Mouse (Mus musculus) layer of hippocampus, postnatal 14 days (tissue): Measurements from ENCODE around the gene Ccnd1. TPM values are rescaled to one million over a fixed set of nuclear protein-coding genes. Genes with fewer than 3 reads are reported as not detected.
A peak's percentile ranks its signal among the peaks of the same experiment; 100 is the strongest.
"Not testable (repeated sequence)": the region's sequence is repeated elsewhere in the genome, so short reads cannot be mapped to it uniquely, and the experiment has no call there.

Experiments used
- DNase-seq, 2 experiments: peaks; one replicate each; pipeline ENCODE4 v3.0.0; 2021 to 2022; ENCODE audit warnings: low spot score in 2 of 2, mixed read lengths in 1 of 2
- total RNA-seq, 2 experiments: library from RNA; stranded (reverse); gene quantifications; 2 replicates each; pipeline ENCODE4 v1.2.3; 2021

Gene Ccnd1
- total RNA-seq, 2 experiments from 2014 or later: 29.0 to 29.6 TPM

- DNase-seq: no peak
Observed at GRCm38 (mm10) chr7:144911121-144911520, 28.6 kb downstream of the Ccnd1 start.

GRCm38 (mm10) chr7:144908705-144909104, 31.0 kb downstream of the Ccnd1 start:
- no peak for DNase-seq

DNA sequence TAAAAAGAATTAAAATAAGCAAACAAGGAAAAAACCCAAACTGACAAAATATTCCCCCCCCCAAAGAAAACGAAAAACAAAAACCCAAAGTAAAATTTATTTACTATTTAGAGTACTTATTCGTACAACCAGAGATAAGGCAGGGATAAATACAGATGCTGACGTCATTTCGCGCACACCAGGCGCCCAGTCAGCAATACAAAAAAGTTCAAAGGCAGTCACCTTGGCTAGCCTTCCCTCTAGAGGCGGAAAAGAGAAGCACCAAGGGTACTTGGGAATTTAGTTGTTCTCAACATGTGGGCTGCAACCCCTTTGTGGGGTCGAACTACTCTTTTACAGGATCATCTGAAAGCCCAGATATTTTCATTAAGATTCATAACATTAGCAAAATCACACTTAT, 31.9 kb downstream of the Ccnd1 start:
- DNase-seq: no peak

DNA sequence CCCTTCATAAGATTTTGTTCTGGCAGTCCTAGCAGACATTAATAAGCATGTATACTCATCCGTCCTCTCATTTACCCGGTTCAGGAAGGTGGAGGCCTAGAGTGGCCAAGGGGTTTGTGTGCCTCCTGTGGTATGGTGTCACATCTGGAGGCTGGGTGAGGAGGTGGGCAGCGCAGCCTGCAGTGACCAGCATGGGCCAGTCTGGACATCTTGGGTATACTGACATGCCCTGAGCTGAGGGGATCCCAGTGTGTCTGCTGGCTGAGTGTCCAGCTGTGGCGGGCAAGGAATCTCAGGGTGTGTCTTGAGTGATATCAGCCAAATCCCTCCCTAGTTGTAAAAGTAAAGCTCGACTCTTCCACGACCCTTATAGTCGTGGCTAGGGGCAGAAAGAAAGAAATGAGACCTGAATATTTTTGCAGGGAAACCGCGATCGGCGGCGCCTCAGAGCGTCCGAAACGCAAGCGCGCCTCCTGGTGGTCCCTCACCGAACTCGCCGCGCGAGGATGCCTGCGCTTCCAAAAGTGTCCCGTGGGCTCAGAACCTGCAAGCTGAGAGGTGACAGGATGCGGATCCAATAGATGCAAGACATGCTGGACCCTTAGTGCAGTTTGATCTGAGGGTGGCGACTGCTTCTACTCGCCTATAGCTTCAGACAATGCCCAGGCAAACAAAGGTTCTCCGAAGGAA, 32.9 kb downstream of the Ccnd1 start:
- DNase-seq: no peak

DNA sequence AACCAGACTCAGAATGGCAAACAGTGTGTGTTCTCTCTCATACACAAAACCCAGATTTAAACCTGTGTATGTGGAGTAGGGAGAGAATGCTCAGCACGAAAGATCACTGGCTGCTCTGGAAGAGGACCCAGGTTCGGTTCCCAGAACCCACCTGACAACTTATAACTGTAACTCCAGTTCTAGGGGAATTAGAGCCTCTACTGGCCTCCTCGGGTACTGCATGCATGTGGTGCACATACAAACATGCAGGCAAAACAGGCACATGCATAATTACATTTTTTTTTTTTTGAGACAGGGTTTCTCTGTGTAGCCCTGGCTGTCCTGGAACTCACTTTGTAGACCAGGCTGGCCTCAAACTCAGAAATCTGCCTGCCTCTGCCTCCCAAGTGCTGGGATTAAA, 34.2 kb downstream of the Ccnd1 start:
- not testable (repeated sequence) for DNase-seq

- DNase-seq: no peak
Observed at GRCm38 (mm10) chr7:144898506-144898905, 41.2 kb downstream of the Ccnd1 start.

- no peak for DNase-seq
Observed at GRCm38 (mm10) chr7:144896294-144897218, 43.2 kb downstream of the Ccnd1 start, which contains the start of gene Fgf15. Gene Fgf15, plus strand, starts transcription at chr7:144896531.

DNA sequence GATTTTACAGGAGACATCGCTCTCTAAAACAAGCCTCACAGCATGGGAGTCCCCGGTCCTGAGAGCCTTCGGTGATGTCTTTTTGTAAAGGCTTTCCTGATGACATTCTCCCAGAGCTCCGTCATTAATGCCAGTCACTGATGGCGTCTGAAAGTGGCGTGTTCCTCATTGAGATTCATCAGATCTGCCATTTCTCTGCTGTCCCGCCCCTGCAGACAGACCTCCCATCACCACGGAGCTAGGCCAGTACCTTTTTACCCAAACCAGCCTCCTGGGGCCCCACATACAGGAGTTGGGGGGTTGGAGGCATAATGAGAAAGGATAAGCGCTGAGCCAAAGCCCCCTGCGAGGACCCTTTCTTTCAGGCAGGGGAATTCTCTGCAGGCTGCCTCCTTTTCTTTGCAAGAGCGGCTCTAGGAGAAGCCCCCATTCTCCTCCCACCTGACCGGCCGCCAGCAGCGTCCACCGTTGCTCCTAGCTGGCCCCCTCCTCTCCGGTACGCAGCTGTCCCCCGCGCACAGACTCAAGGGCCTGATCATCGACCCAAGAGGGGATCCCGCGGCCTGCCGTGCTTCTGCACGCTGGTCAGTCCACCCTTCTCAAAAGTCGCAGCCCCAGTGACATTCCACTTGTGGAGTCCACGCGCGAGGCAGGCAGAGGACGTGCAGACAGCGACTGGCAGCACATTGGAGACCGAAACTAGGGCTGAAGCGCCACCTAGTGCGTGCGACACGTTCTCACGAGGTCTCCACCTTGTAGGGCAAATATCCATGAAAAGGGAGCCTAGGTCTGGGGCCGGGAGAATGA, 44.2 kb downstream of the Ccnd1 start:
- DNase-seq: peak; percentile 72 to 75

DNA sequence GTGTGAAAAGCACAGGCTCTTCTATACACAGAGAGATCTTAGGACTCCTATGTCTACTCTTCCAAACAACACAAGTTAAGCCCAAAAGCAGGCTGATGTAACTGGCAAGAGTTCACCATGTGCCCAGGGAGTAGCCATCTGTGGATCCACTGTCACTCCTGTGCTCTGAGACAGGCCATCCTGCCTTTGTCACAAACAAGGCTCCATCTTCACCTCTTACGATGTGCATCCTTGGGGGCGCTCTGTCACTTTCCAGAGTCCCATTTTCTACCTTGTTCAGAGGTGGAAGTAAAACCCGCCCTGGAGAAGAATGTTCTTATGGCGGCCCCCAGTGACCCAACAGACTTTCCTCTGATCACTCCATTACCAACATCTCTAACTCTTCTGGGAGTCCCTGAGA, 45.0 kb downstream of the Ccnd1 start:
- no peak for DNase-seq

DNA sequence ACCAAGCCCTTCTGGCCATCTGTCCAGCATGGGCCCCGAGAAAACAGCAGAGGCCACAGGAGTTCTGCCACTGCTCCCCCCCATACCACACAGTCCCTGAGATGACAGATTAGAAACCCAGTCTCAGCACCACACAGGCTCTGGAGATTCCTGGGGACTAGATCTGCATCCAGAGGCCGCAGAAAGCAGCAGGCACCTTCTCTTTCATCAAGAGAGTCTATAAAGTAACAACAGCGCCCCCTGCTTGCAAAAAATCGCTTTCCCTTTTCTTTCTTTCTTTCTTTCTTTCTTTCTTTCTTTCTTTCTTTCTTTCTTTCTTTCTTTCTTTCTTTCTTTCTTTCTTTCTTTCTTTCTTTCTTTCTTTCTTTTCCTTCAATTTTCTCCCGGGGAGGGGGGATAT, 45.5 kb downstream of the Ccnd1 start:
- peak in 1 of 2 experiments; percentile 49 for DNase-seq

DNA sequence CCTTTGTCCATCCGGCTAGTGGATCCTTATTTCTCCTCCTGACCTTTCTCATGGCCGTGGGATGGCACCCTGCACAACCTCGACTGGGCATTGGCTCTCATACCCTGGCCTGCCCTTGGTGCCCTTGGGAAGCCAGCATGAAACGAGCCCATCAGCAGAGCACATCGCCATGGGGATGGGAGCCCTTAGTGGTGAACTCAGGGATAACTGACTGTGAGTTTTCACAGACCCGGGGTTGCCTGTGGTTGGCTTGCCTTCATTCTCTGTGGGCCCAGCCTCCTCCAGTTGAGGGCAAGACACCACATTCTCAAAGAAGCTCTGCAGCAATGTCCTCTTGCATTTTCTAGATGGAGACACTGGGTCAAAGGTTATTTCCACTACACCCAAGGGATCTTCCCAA, 47.4 kb downstream of the Ccnd1 start:
- no peak for DNase-seq

DNA sequence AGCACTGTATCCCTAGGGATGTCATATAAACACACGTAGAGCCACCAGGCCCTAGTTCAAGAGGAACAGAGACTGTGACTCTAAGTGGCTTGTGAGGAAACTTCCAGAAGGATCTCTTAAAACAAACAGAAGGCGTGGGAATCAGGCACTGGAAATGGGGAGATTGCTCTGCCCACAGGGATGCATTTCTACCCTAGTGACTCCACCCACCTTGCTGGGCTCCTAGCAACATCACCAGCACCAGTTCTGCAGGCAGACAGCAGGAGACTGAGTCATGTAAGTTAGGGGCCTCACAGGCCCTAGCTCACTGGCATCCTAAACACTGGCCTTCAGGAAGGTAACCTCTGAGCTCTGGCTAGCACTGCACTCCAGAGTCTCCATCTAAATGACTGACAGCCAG, 47.9 kb downstream of the Ccnd1 start:
- DNase-seq: no peak

- DNase-seq: not testable (repeated sequence)
Observed at GRCm38 (mm10) chr7:144890661-144891060, 49.1 kb downstream of the Ccnd1 start.

GRCm38 (mm10) chr7:144888564-144889299, 51.0 kb downstream of the Ccnd1 start:
- no peak for DNase-seq

DNA sequence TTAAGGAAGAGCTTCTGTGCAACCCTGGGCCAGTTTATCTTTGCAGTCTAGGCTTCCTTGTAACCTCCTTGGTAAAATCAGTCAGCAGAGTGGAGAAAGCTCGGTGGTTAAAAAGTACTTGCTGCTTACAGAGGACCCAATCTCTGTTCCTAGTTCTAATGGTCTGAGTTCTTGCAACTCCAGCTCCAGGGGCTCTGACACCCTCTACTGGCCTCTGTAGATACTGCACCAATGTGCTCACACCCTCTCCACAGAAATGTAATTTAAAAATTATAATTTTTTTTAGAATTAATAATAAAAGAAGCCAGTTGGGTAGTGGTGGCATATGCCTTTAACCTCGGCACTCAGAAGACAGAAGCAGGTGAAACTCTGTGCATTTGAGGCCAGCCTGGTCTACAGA, 52.1 kb downstream of the Ccnd1 start:
- no peak for DNase-seq

GRCm38 (mm10) chr7:144883106-144883505, 56.6 kb downstream of the Ccnd1 start:
- no peak for DNase-seq

Other genes with a start within 250 kb of the Ccnd1 start
- 1 to 10 TPM; 2.3 to 5.5 TPM for gene Ano1, start 188.0 kb downstream of the Ccnd1 start, total RNA-seq
- gene Fgf3, start 101.8 kb downstream of the Ccnd1 start, total RNA-seq: under 1 TPM in 1 of 2 experiments, not detected in 1; 0.14 TPM
- gene Fgf4, start 92.6 kb downstream of the Ccnd1 start, total RNA-seq: not detected
- not detected for gene Fgf15, start 43.4 kb downstream of the Ccnd1 start, total RNA-seq
- gene LTO1, start 24.8 kb downstream of the Ccnd1 start, total RNA-seq: 10 to 100 TPM; 24.0 to 29.0 TPM